ENCODE assay signal across 25 mouse cellular contexts in the genomic region with DNA sequence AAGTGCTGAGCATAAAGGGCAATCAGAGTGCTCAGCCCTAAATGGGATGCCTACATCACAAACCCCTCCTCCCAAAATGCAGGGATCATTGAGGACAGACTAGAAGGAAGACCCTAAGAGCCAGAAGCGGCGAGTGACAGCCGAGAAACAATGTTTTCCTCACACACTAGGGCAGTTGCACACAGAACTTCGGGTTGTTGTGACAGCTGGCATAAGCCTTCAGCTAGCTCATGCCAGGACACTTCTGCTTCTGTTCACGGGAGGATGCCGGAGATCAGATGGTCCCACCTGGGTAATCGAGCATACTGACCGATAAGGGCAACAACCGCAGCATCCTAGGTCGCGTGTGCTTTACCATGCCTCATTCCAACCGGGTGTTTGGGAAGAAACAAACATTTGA. TPM values are rescaled to one million over a fixed set of nuclear protein-coding genes. Genes with fewer than 3 reads are reported as not detected.
DNase-seq lines count a peak whose midpoint lies in the region; ATAC-seq and TF ChIP-seq lines count a peak whose summit lies in the region.
"Had no signal": no experiment of that assay in that cellular context is flagged by ENCODE, and none has a peak within 500 bp of the region (broad histone marks: within the 10 kb centered on the region; RNA-seq: fewer than 3 reads in every experiment).

No protein-coding gene starts in this region.

- H3K4me3 ChIP-seq in heart, embryonic 10.5 days: no peak overlapping the region
- H3K4me3 ChIP-seq in heart, embryonic 13.5 days: no peak overlapping the region
- H3K4me3 ChIP-seq in myocyte: no peak overlapping the region
- H3K4me3 ChIP-seq in midbrain, embryonic 10.5 days: no peak overlapping the region
- H3K4me3 ChIP-seq: embryonic facial prominence, embryonic 13.5 days; embryonic facial prominence, embryonic 15.5 days; erythroblast, embryonic 14.5 days; forebrain, embryonic 10.5 days; forebrain, embryonic 12.5 days had no signal

- TF ChIP-seq POLR2A in myocyte (IDR thresholded peaks at IDR 0.05; ENCODE audit: insufficient read length, low read depth): no peak

- no peak for ATAC-seq in heart, embryonic 13.5 days (ENCODE audit: extremely low read depth, insufficient number of reproducible peaks, low FRiP score, low TSS enrichment)
- ATAC-seq: forebrain, embryonic 14.5 days had no signal

- H3K36me3 ChIP-seq in heart, embryonic 10.5 days: no peaks in the 10 kb centered on the region
- no peaks in the 10 kb centered on the region for H3K36me3 ChIP-seq in heart, embryonic 13.5 days
- no peaks in the 10 kb centered on the region for H3K36me3 ChIP-seq in myocyte (ENCODE audit: control insufficient read depth, insufficient read depth)
- H3K36me3 ChIP-seq in midbrain, embryonic 10.5 days: no peaks in the 10 kb centered on the region
- H3K36me3 ChIP-seq: embryonic facial prominence, embryonic 13.5 days; embryonic facial prominence, embryonic 15.5 days; forebrain, embryonic 10.5 days; forebrain, embryonic 12.5 days had no signal

- no peaks in the 10 kb centered on the region for H3K79me2 ChIP-seq in myocyte (ENCODE audit: control insufficient read depth, insufficient read depth)

- no peaks in the 10 kb centered on the region for H3K9me3 ChIP-seq in heart, embryonic 10.5 days
- H3K9me3 ChIP-seq in heart, embryonic 13.5 days: no peaks in the 10 kb centered on the region
- no peaks in the 10 kb centered on the region for H3K9me3 ChIP-seq in midbrain, embryonic 10.5 days (replicated peaks)
- H3K9me3 ChIP-seq: embryonic facial prominence, embryonic 13.5 days; embryonic facial prominence, embryonic 15.5 days; forebrain, embryonic 10.5 days; forebrain, embryonic 12.5 days had no signal

- no peak overlapping the region for H3K4me2 ChIP-seq in heart, embryonic 13.5 days
- no peak overlapping the region for H3K4me2 ChIP-seq in myocyte (ENCODE audit: low read depth)
- H3K4me2 ChIP-seq: embryonic facial prominence, embryonic 13.5 days; embryonic facial prominence, embryonic 15.5 days; forebrain, embryonic 12.5 days had no signal

- no peak overlapping the region for H3ac ChIP-seq in myocyte (ENCODE audit: control insufficient read depth, insufficient read length)

- peak; percentile 80 for DNase-seq in heart, adult 11 months
- DNase-seq in heart, embryonic 10.5 days (ENCODE audit: low spot score): no peak
- DNase-seq in heart, adult 8-10 months (ENCODE audit: low spot score): no peak
- DNase-seq in midbrain, embryonic 10.5 days (ENCODE audit: low spot score): no peak
- DNase-seq: adrenal gland, adult 2 months; adrenal gland, postnatal 10 days; adrenal gland, postnatal 25 days; cerebellum, adult 11 months; cerebellum, adult 18-20 months; cerebellum, adult 8-10 months; cerebellum, adult 9-11 months; cerebellum, postnatal 14 days; cerebellum, postnatal 36 days; embryo, embryonic 11 days had no signal

- no peak overlapping the region for H3K9ac ChIP-seq in heart, embryonic 13.5 days
- H3K9ac ChIP-seq: embryonic facial prominence, embryonic 13.5 days; embryonic facial prominence, embryonic 15.5 days; forebrain, embryonic 12.5 days had no signal

- no peak overlapping the region; the same call in 1 of the 2 replicates for H3K27ac ChIP-seq in heart, embryonic 10.5 days
- H3K27ac ChIP-seq in heart, embryonic 13.5 days (replicated peaks): peak overlapping the region; percentile 45; the same call in 1 of the 2 replicates
- no peak overlapping the region for H3K27ac ChIP-seq in midbrain, embryonic 10.5 days (replicated peaks)
- H3K27ac ChIP-seq: embryonic facial prominence, embryonic 13.5 days; embryonic facial prominence, embryonic 15.5 days; forebrain, embryonic 10.5 days; forebrain, embryonic 12.5 days had no signal

- H3K27me3 ChIP-seq in heart, embryonic 10.5 days (ENCODE audit: insufficient read depth, poor library complexity, severe bottlenecking): no peaks in the 10 kb centered on the region
- no peaks in the 10 kb centered on the region for H3K27me3 ChIP-seq in heart, embryonic 13.5 days (replicated peaks)
- no peaks in the 10 kb centered on the region for H3K27me3 ChIP-seq in myocyte (ENCODE audit: control insufficient read depth, insufficient read depth, insufficient read length)
- no peaks in the 10 kb centered on the region for H3K27me3 ChIP-seq in midbrain, embryonic 10.5 days (ENCODE audit: low read depth, poor library complexity, severe bottlenecking)
- H3K27me3 ChIP-seq: embryonic facial prominence, embryonic 13.5 days; embryonic facial prominence, embryonic 15.5 days; forebrain, embryonic 12.5 days had no signal

- 90% methylated on average over 12 of the region's 12 CpGs for WGBS in heart, embryonic 10.5 days
- WGBS in heart, embryonic 13.5 days: 82% methylated on average over 12 of the region's 12 CpGs
- WGBS in midbrain, embryonic 10.5 days: 92% methylated on average over 12 of the region's 12 CpGs

- 0 out of 2 replicates have a peak, but pooled peaks cover 14% of the 10 kb centered on the region for H3K4me1 ChIP-seq in heart, embryonic 10.5 days
- H3K4me1 ChIP-seq in heart, embryonic 13.5 days: peaks cover 20% of the 10 kb centered on the region
- no peaks in the 10 kb centered on the region for H3K4me1 ChIP-seq in midbrain, embryonic 10.5 days
- H3K4me1 ChIP-seq: embryonic facial prominence, embryonic 13.5 days; embryonic facial prominence, embryonic 15.5 days; forebrain, embryonic 10.5 days; forebrain, embryonic 12.5 days had no signal

TF ChIP-seq in myocyte, 11 proteins besides CTCF, POLR2A, EP300 and RAD21:
- peak in 1 of 3 experiments; percentile 23 for TF ChIP-seq MYOG (IDR thresholded peaks at IDR 0.05; ENCODE audit: control insufficient read depth in 1 of 3, insufficient read depth in 1 of 3, insufficient read length in 2 of 3, low read depth in 2 of 3)
- peak in 2 of 3 experiments; percentile 43 to 69 for TF ChIP-seq MYOD1 (IDR thresholded peaks at IDR 0.05; ENCODE audit: control insufficient read depth in 1 of 3, insufficient read length in 2 of 3, low read depth in 2 of 3)
- no peak for TF ChIP-seq CEBPB (IDR thresholded peaks at IDR 0.05; ENCODE audit: insufficient read depth, poor library complexity, severe bottlenecking)
- TF ChIP-seq SRF (IDR thresholded peaks at IDR 0.05; ENCODE audit: control insufficient read depth, insufficient read length, low read depth): no peak

RNA-seq across cellular contexts. Expression of gene Tmem182, which starts 1.3 kb away (rescaled TPM):
- polyA plus RNA-seq in heart, embryonic 10.5 days (2016; fragmentation: Nextera tagmentation; extraction: Ambion mirVana): 5.1 and 12.1 TPM in 2 replicates
- polyA plus RNA-seq in heart, embryonic 13.5 days (2015; fragmentation: Nextera tagmentation; extraction: Ambion mirVana): 22.5 and 26.2 TPM in 2 replicates
- total RNA-seq in heart, adult 8-10 months (2022): 100 to 1,000 TPM; 171 to 176 (median 173) TPM
- 58.0 TPM for polyA plus RNA-seq in myocyte (2012; fragmentation: generic; extraction: Trizol)
- polyA plus RNA-seq in midbrain, embryonic 10.5 days (2016; fragmentation: Nextera tagmentation; extraction: Ambion mirVana): not detected in 2 replicates
- total RNA-seq: common myeloid progenitor, adult 5-6 weeks; ES-E14; MEL had no signal
- polyA plus RNA-seq: erythroblast, embryonic 14.5 days; forebrain, embryonic 10.5 days; forebrain, embryonic 14.5 days had no signal

RNA-seq across cellular contexts. Expression of gene Mfsd9, which starts 13.6 kb away (rescaled TPM):
- polyA plus RNA-seq in heart, embryonic 10.5 days (2016; fragmentation: Nextera tagmentation; extraction: Ambion mirVana): 1.6 and 2.4 TPM in 2 replicates
- 1.8 and 2.0 TPM in 2 replicates for polyA plus RNA-seq in heart, embryonic 13.5 days (2015; fragmentation: Nextera tagmentation; extraction: Ambion mirVana)
- total RNA-seq in heart, adult 8-10 months (2022): 1 to 10 TPM in 1 of 4 experiments, under 1 TPM in 3; 0.49 to 1.3 (median 0.64) TPM
- polyA plus RNA-seq in myocyte (2012; fragmentation: generic; extraction: Trizol): 1.2 TPM
- 2.8 and 3.2 TPM in 2 replicates for polyA plus RNA-seq in midbrain, embryonic 10.5 days (2016; fragmentation: Nextera tagmentation; extraction: Ambion mirVana)
